Mouse (Mus musculus) bone marrow macrophage, adult 2 months (primary cell): ENCODE results near the gene Zc3h4.

Experiments used
- CTCF ChIP-seq: IDR thresholded peaks from 2 replicates; pipeline ENCODE4 v1.5.1; 2012; ENCODE audit warnings: low read depth, mild to moderate bottlenecking, low read length, moderate library complexity
- POLR2A ChIP-seq: IDR thresholded peaks from 2 replicates; pipeline ENCODE4 v1.6.1; 2012; ENCODE audit warnings: mild to moderate bottlenecking, low read depth, low read length, borderline replicate concordance

DNA sequence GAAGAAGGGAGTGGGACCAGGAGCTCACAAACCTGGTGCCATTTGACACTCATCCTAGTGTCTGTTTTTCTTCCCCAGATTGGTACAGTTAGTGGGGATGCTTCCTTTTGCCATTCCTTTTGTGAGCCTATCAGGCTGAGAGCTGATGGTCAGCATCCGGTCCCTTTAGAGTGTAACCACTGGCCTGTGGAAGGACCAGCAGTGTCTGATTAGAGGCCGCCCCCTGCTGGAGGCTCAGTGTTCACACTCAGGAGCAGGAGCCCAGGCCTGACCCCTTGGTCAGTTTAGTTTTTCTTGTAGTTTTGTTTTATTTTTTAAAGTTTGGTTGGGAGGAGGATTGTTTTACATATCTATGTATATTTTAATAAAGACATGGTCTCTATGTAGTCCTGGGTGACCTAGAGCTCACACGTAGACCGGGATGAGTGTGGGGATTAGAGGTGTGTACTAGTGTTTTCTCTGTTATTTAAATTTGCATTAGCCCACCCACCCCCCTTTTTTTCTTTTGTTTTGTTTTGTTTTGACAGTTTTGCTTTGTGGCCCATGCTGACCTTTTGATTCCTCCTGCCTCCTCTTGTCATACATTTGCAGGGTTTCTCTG, 25.5 kb downstream of the Zc3h4 start:
- TF ChIP-seq CTCF (peak; percentile 61), POLR2A (no peak)
